Mouse (Mus musculus) heart, adult 2 months (tissue): Measurements from ENCODE around the gene Agtr1a. TPM values are rescaled to one million over a fixed set of nuclear protein-coding genes. Genes with fewer than 3 reads are reported as not detected.

ENCODE experiments used
- DNase-seq, 2 experiments: peaks; one replicate each; pipeline ENCODE4 v3.0.0; 2021
- H3K27ac ChIP-seq: fragments of 200-600 bp; 2 replicates; pipeline ENCODE4 v1.8.1; 2022
- H3K27me3 ChIP-seq: fragments of 200-500 bp; 2 replicates; pipeline ENCODE4 v1.6.1; 2012; ENCODE audit warnings: mild to moderate bottlenecking, low read length, inconsistent platforms, mixed read lengths; ENCODE audit not compliant: control insufficient read depth, insufficient read depth
- H3K36me3 ChIP-seq: fragments of 200-500 bp; 2 replicates; pipeline ENCODE4 v1.6.1; 2012; ENCODE audit warnings: low read length, inconsistent platforms; ENCODE audit not compliant: control insufficient read depth, insufficient read depth
- H3K4me1 ChIP-seq: fragments of 200-500 bp; 2 replicates; pipeline ENCODE4 v1.6.1; 2011; ENCODE audit warnings: low read length; ENCODE audit not compliant: control insufficient read depth, insufficient read depth
- H3K4me3 ChIP-seq: fragments of 200-600 bp; 2 replicates; pipeline ENCODE4 v1.8.1; 2022
- H3K79me2 ChIP-seq: fragments of 200-500 bp; replicated peaks from 2 replicates; pipeline ENCODE4 v1.6.1; 2012; ENCODE audit warnings: mild to moderate bottlenecking, inconsistent platforms, low read length, moderate library complexity, mixed read lengths; ENCODE audit not compliant: control insufficient read depth, insufficient read depth
- H3K9ac ChIP-seq: fragments of 200-500 bp; 2 replicates; pipeline ENCODE4 v1.6.1; 2012; ENCODE audit warnings: low read depth, mild to moderate bottlenecking, control low read depth, inconsistent platforms, low read length, mixed read lengths
- CTCF ChIP-seq: fragments of 200-600 bp; IDR thresholded peaks from 2 replicates; pipeline ENCODE4 v1.8.1; 2022; ENCODE audit warnings: antibody characterized with exemption, mild to moderate bottlenecking, moderate library complexity
- EP300 ChIP-seq: fragments of 200-500 bp; IDR thresholded peaks from 2 replicates; pipeline ENCODE4 v1.6.1; 2011; ENCODE audit warnings: low read depth, low read length, control low read depth; ENCODE audit not compliant: insufficient read depth
- POLR2A ChIP-seq: fragments of 200-500 bp; IDR thresholded peaks from 2 replicates; pipeline ENCODE4 v1.6.1; 2011; ENCODE audit warnings: mild to moderate bottlenecking, low read depth, low read length, control low read depth; ENCODE audit not compliant: insufficient read depth
- WGBS: fragments of 180-500 bp; shearing (Covaris S2); methylation state at CpG from one replicate; pipeline ENCODE4 v1.1.7; 2018; 5-methylcytosine and 5-hydroxymethylcytosine counted together
- intact Hi-C: fragments of 180-260 bp; cut with DNase I; formaldehyde crosslinking; loops from one replicate; pipeline ENCODE4 v1.15.1; 2025
- polyA plus RNA-seq: library from polyadenylated mRNA; depleted of rRNA; stranded (reverse); fragments of >200 nt; gene quantifications from 2 replicates; pipeline ENCODE4 v1.2.3, GENCODE M21; 2012
- total RNA-seq, 2 experiments: library from RNA; stranded (reverse); gene quantifications; 2 replicates each; pipeline ENCODE4 v1.2.3; 2021

Agtr1a gene
- total and polyA plus RNA-seq, 3 experiments = 47.8 to 55.4 (median 50.6) TPM

DNA sequence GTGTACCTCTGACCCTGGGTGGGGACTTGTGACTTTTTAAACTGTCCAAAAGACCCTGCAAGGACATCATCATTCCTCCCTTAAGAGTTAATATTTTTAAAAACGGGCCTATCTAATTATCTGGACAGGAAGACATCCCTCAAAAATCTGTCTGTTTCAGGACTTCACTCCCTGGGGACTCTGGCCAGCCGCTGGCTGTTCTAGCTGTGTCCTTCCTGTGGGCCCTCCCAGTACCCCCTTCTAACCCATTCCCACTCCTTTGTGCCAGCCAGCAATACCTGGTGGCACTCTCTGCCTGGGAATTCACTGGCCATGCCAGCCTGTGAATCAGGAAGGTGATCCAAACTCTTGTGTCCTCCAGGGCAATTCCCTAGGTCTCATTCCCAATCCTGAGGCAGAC, 29.1 kb downstream of the Agtr1a start:
- no peak overlapping the region for H3K4me3 ChIP-seq
- peaks cover 4% of the 10 kb centered on the region; the same call in 1 of the 2 replicates for H3K36me3 ChIP-seq
- H3K27me3 ChIP-seq = no peaks in the 10 kb centered on the region
- intact Hi-C loops = no loop called here
- no peak overlapping the region for H3K27ac ChIP-seq
- H3K79me2 ChIP-seq = no peaks in the 10 kb centered on the region
- WGBS = 31% methylated on average over 2 of the region's 2 CpGs
- TF ChIP-seq EP300 = no peak
- TF ChIP-seq POLR2A = no peak
- no peak for TF ChIP-seq CTCF
- peaks cover 1% of the 10 kb centered on the region; the same call in 1 of the 2 replicates for H3K4me1 ChIP-seq
- no peak for DNase-seq
- no peak overlapping the region for H3K9ac ChIP-seq

GRCm38 (mm10) chr13:30368116-30368515, 31.9 kb downstream of the Agtr1a start:
- no peak for DNase-seq
- H3K9ac ChIP-seq = no peak overlapping the region
- peaks cover 4% of the 10 kb centered on the region; the same call in 1 of the 2 replicates for H3K36me3 ChIP-seq
- TF ChIP-seq POLR2A = no peak
- TF ChIP-seq CTCF = no peak
- TF ChIP-seq EP300 = no peak
- WGBS = 52% methylated on average over 8 of the region's 8 CpGs
- no peaks in the 10 kb centered on the region for H3K27me3 ChIP-seq
- intact Hi-C loops = no loop called here
- no peak overlapping the region for H3K4me3 ChIP-seq
- H3K4me1 ChIP-seq = peaks cover 1% of the 10 kb centered on the region; the same call in 1 of the 2 replicates
- no peaks in the 10 kb centered on the region for H3K79me2 ChIP-seq
- H3K27ac ChIP-seq = no peak overlapping the region

GRCm38 (mm10) chr13:30368746-30369145, 32.5 kb downstream of the Agtr1a start:
- Histone ChIP-seq H3K27me3 (no peaks in the 10 kb centered on the region), H3K36me3 (peaks cover 3% of the 10 kb centered on the region; the same call in 1 of the 2 replicates), H3K4me1 (no peaks in the 10 kb centered on the region; the same call in 1 of the 2 replicates), H3K9ac (no peak overlapping the region), H3K27ac (no peak overlapping the region), H3K79me2 (no peaks in the 10 kb centered on the region), H3K4me3 (no peak overlapping the region)
- TF ChIP-seq POLR2A = no peak
- TF ChIP-seq EP300 = no peak
- no peak for TF ChIP-seq CTCF
- DNase-seq = no peak
- intact Hi-C loops = no loop called here
- 61% methylated on average over 2 of the region's 2 CpGs for WGBS

GRCm38 (mm10) chr13:30378868-30379267, 42.6 kb downstream of the Agtr1a start:
- no peak overlapping the region for H3K9ac ChIP-seq
- no peaks in the 10 kb centered on the region for H3K4me1 ChIP-seq
- H3K27me3 ChIP-seq = no peaks in the 10 kb centered on the region
- 75% methylated on average over 5 of the region's 5 CpGs for whole genome bisulfite sequencing
- H3K79me2 ChIP-seq = no peaks in the 10 kb centered on the region
- DNase-seq = no peak
- H3K4me3 ChIP-seq = no peak overlapping the region
- no peaks in the 10 kb centered on the region for H3K36me3 ChIP-seq
- TF ChIP-seq CTCF = no peak
- TF ChIP-seq EP300 = no peak
- TF ChIP-seq POLR2A = no peak
- H3K27ac ChIP-seq = no peak overlapping the region
- intact Hi-C loops = no loop called here

- no peak for TF ChIP-seq EP300
- TF ChIP-seq POLR2A = no peak
- TF ChIP-seq CTCF = no peak
- no peaks in the 10 kb centered on the region for H3K36me3 ChIP-seq
- H3K27me3 ChIP-seq = no peaks in the 10 kb centered on the region
- intact Hi-C loops = no loop called here
- H3K79me2 ChIP-seq = no peaks in the 10 kb centered on the region
- no peak overlapping the region for H3K9ac ChIP-seq
- no peaks in the 10 kb centered on the region for H3K4me1 ChIP-seq
- no peak for DNase-seq
- WGBS = 91% methylated on average over 6 of the region's 6 CpGs
- no peak overlapping the region for H3K27ac ChIP-seq
- no peak overlapping the region for H3K4me3 ChIP-seq
These were observed 48.9 kb downstream of the Agtr1a start for GRCm38 (mm10) chr13:30385183-30385582.

DNA sequence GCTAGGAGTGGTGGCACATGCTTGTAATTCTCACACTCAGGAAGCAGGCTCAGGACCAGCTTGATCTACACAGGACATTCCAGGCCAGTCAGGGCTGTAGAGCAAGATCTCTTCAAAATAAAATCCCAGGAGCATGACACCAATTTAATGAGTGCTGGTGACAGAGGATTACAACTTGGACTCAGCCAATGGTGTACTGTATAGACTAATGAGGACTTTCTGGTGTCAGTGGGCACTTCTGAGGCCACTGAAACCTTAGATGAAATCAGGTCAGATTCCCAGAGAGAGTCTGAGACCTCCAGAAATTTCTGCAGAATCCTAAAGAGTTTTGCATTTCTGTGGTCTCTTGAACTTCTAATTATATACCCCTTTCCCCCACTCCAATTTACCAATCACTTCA, 57.9 kb downstream of the Agtr1a start:
- Histone ChIP-seq H3K27ac (no peak overlapping the region), H3K4me1 (no peaks in the 10 kb centered on the region), H3K36me3 (no peaks in the 10 kb centered on the region), H3K27me3 (no peaks in the 10 kb centered on the region), H3K9ac (no peak overlapping the region), H3K79me2 (no peaks in the 10 kb centered on the region), H3K4me3 (no peak overlapping the region)
- no peak for DNase-seq
- intact Hi-C loops = no loop called here
- TF ChIP-seq EP300 (no peak), CTCF (no peak), POLR2A (no peak)
